Mouse (Mus musculus) testis, adult 2 months (tissue): Measurements from ENCODE around the gene Dock9.

ENCODE experiments used
- CTCF ChIP-seq: fragments of 200-500 bp; IDR thresholded peaks from 2 replicates; pipeline ENCODE4 v1.5.1; 2012; ENCODE audit warnings: low read depth, mild to moderate bottlenecking, inconsistent platforms, low read length, moderate library complexity; ENCODE audit not compliant: control insufficient read depth, insufficient read depth, insufficient replicate concordance
- POLR2A ChIP-seq: fragments of 200-500 bp; IDR thresholded peaks from 2 replicates; pipeline ENCODE4 v1.6.1; 2012; ENCODE audit warnings: low read depth, mild to moderate bottlenecking, inconsistent platforms, low read length, moderate library complexity; ENCODE audit not compliant: control insufficient read depth

- TF ChIP-seq CTCF (no peak), POLR2A (no peak)
These were observed 144.4 kb downstream of the Dock9 start for GRCm38 (mm10) chr14:121653241-121653640.
